Mouse (Mus musculus) kidney, postnatal 0 days (tissue): Measurements from ENCODE around the gene Cog4. TPM values are rescaled to one million over a fixed set of nuclear protein-coding genes. Genes with fewer than 3 reads are reported as not detected.
A peak's percentile ranks its signal among the peaks of the same experiment; 100 is the strongest.

Source experiments
- ATAC-seq: fragments of 200-750 bp; cut with Nextera tagmentation; replicated peaks from 2 replicates; pipeline ENCODE4 v1.8.0; 2017; ENCODE audit warnings: low read depth, moderate number of reproducible peaks, moderate TSS enrichment, moderate library complexity; ENCODE audit not compliant: low FRiP score
- DNase-seq: peaks from one replicate; pipeline ENCODE4 v3.0.0-alpha.2; 2016; ENCODE audit warnings: low spot score
- H3K27ac ChIP-seq: fragments of 300-500 bp; sonication (generic); 2 replicates; pipeline ENCODE4 v1.5.1; 2014; ENCODE audit warnings: mild to moderate bottlenecking
- H3K27me3 ChIP-seq: fragments of 300-500 bp; sonication (generic); 2 replicates; pipeline ENCODE4 v1.6.1; 2014; ENCODE audit warnings: low read length, mixed read lengths; ENCODE audit not compliant: insufficient read depth
- H3K36me3 ChIP-seq: fragments of 300-500 bp; sonication (generic); 2 replicates; pipeline ENCODE4 v1.6.1; 2014; ENCODE audit warnings: low read length, mixed read lengths; ENCODE audit not compliant: insufficient read depth
- H3K4me1 ChIP-seq: fragments of 300-500 bp; sonication (generic); replicated peaks from 2 replicates; pipeline ENCODE4 v1.6.1; 2014; ENCODE audit warnings: antibody characterized with exemption, low read length, mixed read lengths; ENCODE audit not compliant: insufficient read depth
- H3K4me2 ChIP-seq: fragments of 300-500 bp; sonication (generic); 2 replicates; pipeline ENCODE4 v1.6.1; 2014; ENCODE audit warnings: mild to moderate bottlenecking, low read length, moderate library complexity, mixed read lengths
- H3K4me3 ChIP-seq: fragments of 300-500 bp; sonication (generic); replicated peaks from 2 replicates; pipeline ENCODE4 v1.5.1; 2014; ENCODE audit warnings: low read depth, low read length
- H3K9ac ChIP-seq: fragments of 300-500 bp; sonication (generic); 2 replicates; pipeline ENCODE4 v1.6.1; 2014; ENCODE audit warnings: low read depth, low read length
- H3K9me3 ChIP-seq: fragments of 300-500 bp; sonication (generic); replicated peaks from 2 replicates; pipeline ENCODE4 v1.6.1; 2016; ENCODE audit warnings: low read length, inconsistent platforms, mixed read lengths
- CTCF ChIP-seq: IDR thresholded peaks from 2 replicates; pipeline ENCODE4 v1.5.1; 2016; ENCODE audit warnings: antibody characterized with exemption, low read depth, mild to moderate bottlenecking, moderate library complexity
- WGBS: fragments of 180-500 bp; shearing (Covaris S2); extraction: QIAGEN DNeasy Blood & Tissue Kit; methylation state at CpG from one replicate; pipeline ENCODE4 v1.1.7; 2014; 5-methylcytosine and 5-hydroxymethylcytosine counted together
- polyA plus RNA-seq: library from polyadenylated mRNA; unstranded; fragments of >200 nt; fragmentation: Nextera tagmentation; extraction: Ambion mirVana; gene quantifications from 2 replicates; pipeline ENCODE4 v1.2.1, GENCODE M21; 2015

The Cog4 gene
- polyA plus RNA-seq, 1 experiment from 2014 or later, result 47.2 TPM

DNA sequence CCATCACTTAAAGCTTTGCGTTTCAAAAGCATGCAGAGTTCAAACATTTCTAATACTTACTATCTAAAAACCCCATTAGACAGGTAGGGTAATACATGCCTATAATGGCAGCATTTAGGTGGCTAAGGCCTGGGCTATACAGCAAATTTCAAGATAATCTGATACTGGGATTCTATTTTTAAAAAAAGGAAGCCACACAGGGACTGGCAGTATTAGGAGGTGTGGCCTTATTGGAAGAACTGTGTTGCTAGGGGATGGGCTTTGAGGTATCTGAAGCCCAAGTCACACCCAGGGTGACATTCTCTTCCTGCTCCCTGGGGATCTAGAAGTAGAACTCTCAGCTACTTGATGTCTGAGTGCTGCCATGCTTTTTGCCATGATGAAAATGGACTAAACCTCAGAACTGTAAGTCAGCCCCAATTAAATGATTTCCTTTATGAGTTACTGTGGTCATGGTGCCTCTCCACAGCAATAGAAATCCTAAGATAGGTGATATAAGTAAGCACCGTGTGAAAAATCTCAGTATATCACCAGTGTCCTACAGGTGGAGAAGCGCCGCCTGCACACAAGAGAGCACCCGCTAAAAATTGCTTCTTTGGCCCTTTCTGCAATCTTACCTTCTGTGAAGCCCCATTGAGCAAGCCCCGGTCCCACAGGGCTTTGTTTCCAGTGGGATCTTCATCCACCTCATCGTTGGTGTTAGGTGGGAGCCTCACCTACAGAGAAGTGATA, 33.9 kb upstream of the Cog4 start:
- Histone ChIP-seq H3K36me3 (peaks cover 75% of the 10 kb centered on the region), H3K4me2 (no peak overlapping the region), H3K27ac (no peak overlapping the region), H3K9ac (no peak overlapping the region), H3K4me1 (peaks cover 7% of the 10 kb centered on the region; the same call in 1 of the 2 replicates), H3K4me3 (no peak overlapping the region), H3K9me3 (no peaks in the 10 kb centered on the region), H3K27me3 (no peaks in the 10 kb centered on the region)
- WGBS, result 94% methylated on average over 7 of the region's 7 CpGs
- no peak for ATAC-seq
- TF ChIP-seq CTCF, result no peak
- no peak for DNase-seq

DNA sequence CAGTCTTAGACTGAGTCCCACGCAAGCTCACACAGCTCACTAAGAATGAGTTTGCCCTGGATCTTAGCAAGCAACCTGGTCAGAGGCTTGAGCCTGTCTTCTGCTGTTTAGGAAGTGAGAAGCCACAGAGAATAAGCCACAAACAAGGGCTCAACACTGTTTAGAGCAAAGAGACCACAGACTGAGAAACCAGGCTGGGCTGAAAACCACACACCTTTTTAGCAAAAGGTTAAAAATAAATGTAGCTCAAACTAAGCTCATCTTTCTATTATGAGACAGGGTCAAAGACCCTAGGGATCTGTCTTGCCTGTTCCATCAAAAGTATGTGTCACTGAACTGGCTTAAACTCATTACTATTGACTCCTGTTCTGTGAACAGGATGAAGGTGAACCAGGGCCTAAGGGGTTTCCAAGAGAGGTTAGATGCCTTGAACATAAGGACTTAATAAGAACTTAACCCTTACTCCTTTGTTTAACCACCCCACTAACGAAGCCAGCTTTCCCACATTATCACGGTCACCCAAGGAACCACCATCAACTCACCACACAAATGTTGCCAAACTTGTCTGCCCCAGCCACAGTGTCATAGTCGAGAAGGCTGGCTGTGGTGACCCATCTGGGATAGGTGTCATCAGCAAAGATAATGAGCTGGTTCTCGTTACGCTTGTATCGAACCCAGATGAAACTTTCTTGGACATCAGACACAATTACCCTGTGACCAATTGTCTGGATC, 33.2 kb upstream of the Cog4 start:
- no peak overlapping the region for H3K27ac ChIP-seq
- WGBS, result 92% methylated on average over 7 of the region's 7 CpGs

DNA sequence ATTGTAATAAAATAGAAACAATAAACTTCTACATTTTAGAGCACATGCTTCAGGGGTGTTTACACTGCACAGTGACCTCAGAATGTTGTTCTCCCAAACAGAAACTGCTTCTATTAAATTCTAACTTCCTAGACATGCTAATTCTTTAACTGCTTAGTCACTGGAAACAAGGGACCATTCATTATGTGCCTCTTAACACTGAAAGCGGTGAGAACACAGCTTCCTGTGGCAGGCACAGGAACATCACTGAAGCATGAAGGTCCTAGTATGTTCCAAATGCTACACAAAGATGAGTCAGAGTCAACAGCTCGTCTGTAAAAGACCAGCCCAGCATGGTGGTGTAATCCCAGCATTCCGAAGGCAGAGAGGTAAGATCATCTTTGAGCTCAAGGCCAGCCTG, 31.1 kb upstream of the Cog4 start:
- DNase-seq, result peak; percentile 43
- Histone ChIP-seq H3K27ac (no peak overlapping the region), H3K27me3 (no peaks in the 10 kb centered on the region), H3K4me1 (no peaks in the 10 kb centered on the region), H3K4me2 (no peak overlapping the region), H3K9me3 (no peaks in the 10 kb centered on the region), H3K9ac (no peak overlapping the region), H3K36me3 (peaks cover 90% of the 10 kb centered on the region), H3K4me3 (no peak overlapping the region)
- no peak for TF ChIP-seq CTCF
- WGBS, result 49% methylated on average over 3 of the region's 3 CpGs
- peak; percentile 88 for ATAC-seq

More for the DNA sequence above, 33.2 kb upstream of the Cog4 start:
- ATAC-seq (no peak), DNase-seq (no peak)
- TF ChIP-seq CTCF, result no peak
- Histone ChIP-seq H3K27me3 (no peaks in the 10 kb centered on the region), H3K9ac (no peak overlapping the region), H3K4me1 (0 out of 2 replicates have a peak, but pooled peaks cover 7% of the 10 kb centered on the region), H3K9me3 (no peaks in the 10 kb centered on the region), H3K4me2 (no peak overlapping the region), H3K4me3 (no peak overlapping the region), H3K36me3 (peaks cover 82% of the 10 kb centered on the region)

DNA sequence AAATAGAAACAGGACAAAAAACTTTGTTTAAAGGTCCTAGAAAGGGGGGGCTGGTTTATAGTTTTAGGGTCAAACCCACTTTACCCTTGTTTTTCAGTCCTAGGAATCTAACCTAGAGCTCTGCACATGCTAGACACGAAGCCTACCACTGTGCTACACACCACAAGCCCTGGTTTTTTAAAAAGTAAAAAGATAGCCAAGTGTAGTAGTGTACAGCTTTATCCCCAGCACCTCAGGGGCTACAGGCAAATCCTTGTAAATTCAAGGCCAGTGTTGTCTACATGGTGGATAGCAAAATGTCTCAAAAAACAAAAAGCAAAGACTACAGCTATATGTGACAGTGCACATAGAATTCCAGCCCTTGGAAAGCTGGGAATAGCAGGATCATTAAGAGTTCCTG, 29.4 kb upstream of the Cog4 start:
- ATAC-seq (no peak), DNase-seq (no peak)
- H3K9ac ChIP-seq, result no peak overlapping the region
- no peaks in the 10 kb centered on the region for H3K4me1 ChIP-seq
- WGBS, result 84% methylated on average over 1 of the region's 1 CpGs
- no peaks in the 10 kb centered on the region for H3K27me3 ChIP-seq
- H3K9me3 ChIP-seq, result no peaks in the 10 kb centered on the region
- TF ChIP-seq CTCF, result no peak
- H3K27ac ChIP-seq, result no peak overlapping the region
- H3K4me3 ChIP-seq, result no peak overlapping the region
- H3K36me3 ChIP-seq, result peaks cover 90% of the 10 kb centered on the region
- H3K4me2 ChIP-seq, result no peak overlapping the region

DNA sequence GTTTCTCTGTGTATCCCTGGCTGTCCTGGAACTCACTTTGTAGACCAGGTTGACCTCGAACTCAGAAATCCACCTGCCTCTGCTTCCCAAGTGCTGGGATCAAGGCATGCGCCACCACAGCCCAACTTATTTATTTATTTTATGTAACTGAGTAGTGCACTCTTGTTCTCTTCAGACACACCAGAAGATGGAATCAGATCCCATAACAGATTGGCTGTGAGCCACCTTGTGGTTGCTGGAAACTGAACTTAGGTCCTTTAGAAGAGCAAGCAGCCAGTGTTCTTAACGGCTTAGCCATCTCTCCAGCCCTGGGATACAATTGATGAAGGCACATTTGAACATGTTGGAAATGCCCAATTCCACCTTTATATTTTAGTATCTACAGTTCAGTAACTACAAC, 27.8 kb upstream of the Cog4 start:
- Histone ChIP-seq H3K36me3 (peaks cover 89% of the 10 kb centered on the region), H3K4me2 (no peak overlapping the region), H3K9me3 (no peaks in the 10 kb centered on the region), H3K9ac (no peak overlapping the region), H3K27me3 (no peaks in the 10 kb centered on the region), H3K4me1 (no peaks in the 10 kb centered on the region), H3K4me3 (no peak overlapping the region), H3K27ac (no peak overlapping the region)
- no peak for DNase-seq
- 82% methylated on average over 3 of the region's 3 CpGs for WGBS
- no peak for ATAC-seq
- peak; percentile 60 for TF ChIP-seq CTCF

DNA sequence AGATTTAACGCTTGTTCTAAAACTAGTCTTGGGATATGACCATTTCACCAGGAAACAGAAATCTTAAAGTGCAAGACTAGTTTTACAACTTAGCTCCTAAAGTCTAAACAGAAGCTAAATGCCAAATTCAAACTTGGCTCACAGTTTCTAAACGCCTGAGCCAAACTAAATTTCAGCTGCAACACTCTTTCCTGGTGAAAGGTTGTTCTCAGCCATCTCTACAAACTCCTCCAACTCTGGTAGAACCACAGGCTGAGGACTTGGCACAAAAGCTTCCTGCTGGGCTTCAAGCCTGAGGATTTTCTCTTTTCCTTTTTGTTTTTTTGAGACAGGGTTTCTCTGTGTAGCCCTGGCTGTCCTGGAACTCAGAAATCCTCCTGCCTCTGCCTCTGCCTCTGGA, 26.1 kb upstream of the Cog4 start:
- Histone ChIP-seq H3K27me3 (no peaks in the 10 kb centered on the region), H3K27ac (no peak overlapping the region), H3K4me1 (no peaks in the 10 kb centered on the region), H3K9ac (no peak overlapping the region), H3K4me2 (no peak overlapping the region), H3K36me3 (peaks cover 91% of the 10 kb centered on the region), H3K9me3 (no peaks in the 10 kb centered on the region), H3K4me3 (no peak overlapping the region)
- DNase-seq (no peak), ATAC-seq (no peak)
- TF ChIP-seq CTCF, result no peak
- WGBS, result 88% methylated on average over 2 of the region's 2 CpGs
